Mouse (Mus musculus) MEL (cell line): Measurements from ENCODE around the gene Trim39. TPM values are rescaled to one million over a fixed set of nuclear protein-coding genes. Genes with fewer than 3 reads are reported as not detected.

ENCODE experiments used
- DNase-seq: peaks from one replicate; pipeline ENCODE4 v3.0.0; 2011; ENCODE audit warnings: low read depth, low spot score
- H3K27ac ChIP-seq: 2 replicates; pipeline ENCODE4 v1.5.1; 2012; ENCODE audit warnings: low read depth, mild to moderate bottlenecking, control low read depth, low read length, moderate library complexity; ENCODE audit not compliant: control insufficient read depth
- H3K27me3 ChIP-seq, 2 experiments: fragments of 150-350 bp in 1 of 2; sonication (generic) in 1 of 2; 2 replicates each; pipeline ENCODE4 v1.6.1; 2012; ENCODE audit warnings: low read length in 2 of 2, mild to moderate bottlenecking in 2 of 2, improper control_type of control experiment in 1 of 2, moderate library complexity in 1 of 2; ENCODE audit not compliant: insufficient read depth in 2 of 2, control insufficient read depth in 1 of 2
- H3K36me3 ChIP-seq, 2 experiments: 2 replicates each; pipeline ENCODE4 v1.6.1; 2012 to 2014; ENCODE audit warnings: low read length in 2 of 2, improper control_type of control experiment in 1 of 2, inconsistent platforms in 1 of 2, mild to moderate bottlenecking in 1 of 2; ENCODE audit not compliant: insufficient read depth in 2 of 2, control insufficient read depth in 1 of 2
- H3K4me1 ChIP-seq, 2 experiments: fragments of 150-350 bp in 1 of 2; sonication (generic) in 1 of 2; 2 replicates each; pipeline ENCODE4 v1.6.1; 2012; ENCODE audit warnings: low read length in 2 of 2, improper control_type of control experiment in 1 of 2, mild to moderate bottlenecking in 1 of 2; ENCODE audit not compliant: insufficient read depth in 2 of 2, control insufficient read depth in 1 of 2
- H3K4me3 ChIP-seq, 2 experiments: fragments of 150-350 bp in 1 of 2; sonication (generic) in 1 of 2; 2 replicates each; pipeline ENCODE4 v1.5.1; 2012; ENCODE audit warnings: low read depth in 2 of 2, low read length in 2 of 2, mild to moderate bottlenecking in 2 of 2, moderate library complexity in 2 of 2, control low read depth in 1 of 2, improper control_type of control experiment in 1 of 2; ENCODE audit not compliant: control insufficient read depth in 1 of 2, insufficient read depth in 1 of 2
- H3K79me2 ChIP-seq: 2 replicates; pipeline ENCODE4 v1.6.1; 2012; ENCODE audit warnings: mild to moderate bottlenecking, low read length, moderate library complexity; ENCODE audit not compliant: control insufficient read depth, poor library complexity, insufficient read depth
- H3K9ac ChIP-seq: 2 replicates; pipeline ENCODE4 v1.6.1; 2012; ENCODE audit warnings: low read depth, mild to moderate bottlenecking, control low read depth, low read length, moderate library complexity; ENCODE audit not compliant: control insufficient read depth, poor library complexity, severe bottlenecking
- H3K9me3 ChIP-seq: fragments of 150-350 bp; sonication (generic); replicated peaks from 2 replicates; pipeline ENCODE4 v1.6.1; 2012; ENCODE audit warnings: mild to moderate bottlenecking, low read length, improper control_type of control experiment, moderate library complexity; ENCODE audit not compliant: insufficient read depth
- BHLHE40 ChIP-seq: IDR thresholded peaks from 2 replicates; pipeline ENCODE4 v1.6.1; 2012; ENCODE audit warnings: low read depth, mild to moderate bottlenecking, inconsistent platforms, low read length, improper control_type of control experiment, borderline replicate concordance
- E2F4 ChIP-seq: IDR thresholded peaks from 2 replicates; pipeline ENCODE4 v1.6.1; 2011; ENCODE audit warnings: low read depth, low read length, improper control_type of control experiment, borderline replicate concordance
- ELF1 ChIP-seq: IDR thresholded peaks from 2 replicates; pipeline ENCODE4 v1.6.1; 2014; ENCODE audit warnings: low read depth, mild to moderate bottlenecking, inconsistent platforms, low read length, improper control_type of control experiment, moderate library complexity
- EP300 ChIP-seq, 2 experiments: IDR thresholded peaks; 2 replicates each; pipeline ENCODE4 v1.6.1; 2011; ENCODE audit warnings: improper control_type of control experiment in 2 of 2, low read length in 2 of 2, low read depth in 1 of 2, mild to moderate bottlenecking in 1 of 2
- GATA1 ChIP-seq: IDR thresholded peaks from 2 replicates; pipeline ENCODE4 v1.6.1; 2011; ENCODE audit warnings: low read depth, low read length, improper control_type of control experiment
- HCFC1 ChIP-seq: IDR thresholded peaks from 2 replicates; pipeline ENCODE4 v1.6.1; 2012; ENCODE audit warnings: low read depth, mild to moderate bottlenecking, inconsistent platforms, low read length, improper control_type of control experiment, moderate library complexity
- JUND ChIP-seq: IDR thresholded peaks from 2 replicates; pipeline ENCODE4 v1.6.1; 2011; ENCODE audit warnings: low read depth, mild to moderate bottlenecking, improper control_type of control experiment, low read length
- MAX ChIP-seq: IDR thresholded peaks from 2 replicates; pipeline ENCODE4 v1.6.1; 2011; ENCODE audit warnings: low read length, improper control_type of control experiment
- MXI1 ChIP-seq: IDR thresholded peaks from 2 replicates; pipeline ENCODE4 v1.6.1; 2011; ENCODE audit warnings: mild to moderate bottlenecking, low read depth, low read length, improper control_type of control experiment
- RAD21 ChIP-seq: IDR thresholded peaks from 2 replicates; pipeline ENCODE4 v1.6.1; 2011; ENCODE audit warnings: mild to moderate bottlenecking, low read depth, low read length, improper control_type of control experiment
- RCOR1 ChIP-seq: IDR thresholded peaks from 2 replicates; pipeline ENCODE4 v1.6.1; 2012; ENCODE audit warnings: low read depth, mild to moderate bottlenecking, inconsistent platforms, low read length, improper control_type of control experiment
- SIN3A ChIP-seq: IDR thresholded peaks from 2 replicates; pipeline ENCODE4 v1.6.1; 2012; ENCODE audit warnings: low read length, improper control_type of control experiment, inconsistent platforms
- TAL1 ChIP-seq: IDR thresholded peaks from 2 replicates; pipeline ENCODE4 v1.6.1; 2012; ENCODE audit warnings: mild to moderate bottlenecking, inconsistent platforms, low read length, moderate library complexity, mixed read lengths
- TBP ChIP-seq: IDR thresholded peaks from 2 replicates; pipeline ENCODE4 v1.8.0; 2011; ENCODE audit warnings: low read depth, low read length, improper control_type of control experiment
- UBTF ChIP-seq: IDR thresholded peaks from 2 replicates; pipeline ENCODE4 v1.6.1; 2012; ENCODE audit warnings: low read depth, mild to moderate bottlenecking, inconsistent platforms, low read length, improper control_type of control experiment, moderate library complexity, borderline replicate concordance; ENCODE audit not compliant: insufficient read depth
- USF1 ChIP-seq: IDR thresholded peaks from 2 replicates; pipeline ENCODE4 v1.6.1; 2014; ENCODE audit warnings: low read depth, mild to moderate bottlenecking, inconsistent platforms, low read length, improper control_type of control experiment, moderate library complexity
- USF2 ChIP-seq, 2 experiments: IDR thresholded peaks; 2 replicates each; pipeline ENCODE4 v1.6.1; 2011 to 2012; ENCODE audit warnings: improper control_type of control experiment in 2 of 2, low read length in 2 of 2, borderline replicate concordance in 1 of 2, inconsistent platforms in 1 of 2, low read depth in 1 of 2, mild to moderate bottlenecking in 1 of 2; ENCODE audit not compliant: insufficient read depth in 1 of 2
- ZC3H11A ChIP-seq: IDR thresholded peaks from 2 replicates; pipeline ENCODE4 v1.6.1; 2012; ENCODE audit warnings: low read depth, mild to moderate bottlenecking, inconsistent platforms, low read length, improper control_type of control experiment
- ZKSCAN1 ChIP-seq: IDR thresholded peaks from 2 replicates; pipeline ENCODE4 v1.6.1; 2012; ENCODE audit warnings: low read depth, mild to moderate bottlenecking, inconsistent platforms, low read length, improper control_type of control experiment, moderate library complexity
- ZMIZ1 ChIP-seq: IDR thresholded peaks from 2 replicates; pipeline ENCODE4 v1.6.1; 2012; ENCODE audit warnings: low read depth, mild to moderate bottlenecking, inconsistent platforms, low read length, improper control_type of control experiment, moderate library complexity
- polyA plus RNA-seq, 2 experiments: library from polyadenylated mRNA; stranded (reverse) in 1 of 2; unstranded in 1 of 2; fragments of >175 nt in 1 of 2; fragments of >200 nt in 1 of 2; gene quantifications; 2 replicates each; pipeline versions ENCODE4 v1.2.1 to v1.2.4; 2012; ENCODE audit warnings: low replicate concordance in 2 of 2, low read depth in 1 of 2; ENCODE audit not compliant: insufficient read length in 2 of 2, insufficient read depth in 1 of 2, missing spikeins in 1 of 2
- total RNA-seq: library from RNA; depleted of rRNA; stranded (reverse); fragments of 300-350 nt; gene quantifications from 2 replicates; pipeline ENCODE4 v1.2.3, GENCODE M21; 2012

Gene Trim39
- total and polyA plus RNA-seq, 3 experiments: 13.5 to 16.0 TPM; not detected in 1

- H3K36me3 ChIP-seq: no peaks in the 10 kb centered on the region
- no peak for TF ChIP-seq SIN3A
- TF ChIP-seq GATA1: no peak
- no peak for TF ChIP-seq RAD21
- no peak for TF ChIP-seq TAL1
- TF ChIP-seq ELF1: no peak
- TF ChIP-seq MAX: no peak
- no peak for TF ChIP-seq ZMIZ1
- no peak for TF ChIP-seq ZC3H11A
- no peak for TF ChIP-seq USF1
- TF ChIP-seq UBTF: no peak
- no peak for TF ChIP-seq EP300 (IDR thresholded peaks at IDR 0.05; ENCODE audit: low read depth in 1 of 2, low read length in 2 of 2)
- H3K79me2 ChIP-seq: no peaks in the 10 kb centered on the region
Measured at GRCm38 (mm10) chr17:36224451-36224850, 47.6 kb downstream of the Trim39 start.

GRCm38 (mm10) chr17:36218594-36219155, 53.4 kb downstream of the Trim39 start:
- no peak overlapping the region for H3K27ac ChIP-seq
- no peaks in the 10 kb centered on the region for H3K36me3 ChIP-seq
- H3K9ac ChIP-seq: no peak overlapping the region
- no peaks in the 10 kb centered on the region for H3K4me1 ChIP-seq
- TF ChIP-seq ZC3H11A (no peak), USF1 (no peak), RCOR1 (no peak), TBP (no peak), JUND (no peak), EP300 (IDR thresholded peaks at IDR 0.05; ENCODE audit: low read depth in 1 of 2, low read length in 2 of 2) (no peak)
- no peak for DNase-seq
- H3K79me2 ChIP-seq: no peaks in the 10 kb centered on the region
- no peaks in the 10 kb centered on the region for H3K9me3 ChIP-seq
- H3K4me3 ChIP-seq: no peak overlapping the region
- peaks cover 25 to 26% of the 10 kb centered on the region in 2 experiments for H3K27me3 ChIP-seq

More at GRCm38 (mm10) chr17:36224451-36224850, 47.6 kb downstream of the Trim39 start:
- no peak overlapping the region for H3K27ac ChIP-seq
- no peaks in the 10 kb centered on the region for H3K9me3 ChIP-seq
- H3K27me3 ChIP-seq: peaks cover 18 to 26% of the 10 kb centered on the region in 2 experiments
- H3K4me3 ChIP-seq: no peak overlapping the region
- H3K4me1 ChIP-seq: no peaks in the 10 kb centered on the region
- DNase-seq: no peak
- no peak overlapping the region for H3K9ac ChIP-seq

GRCm38 (mm10) chr17:36215586-36215985, 56.5 kb downstream of the Trim39 start:
- TF ChIP-seq HCFC1: no peak
- TF ChIP-seq MXI1: no peak
- TF ChIP-seq BHLHE40: no peak
- no peak for TF ChIP-seq USF2 (IDR thresholded peaks at IDR 0.05; ENCODE audit: borderline replicate concordance in 1 of 2, insufficient read depth in 1 of 2, low read depth in 1 of 2, low read length in 2 of 2)
- no peak for TF ChIP-seq SIN3A
- no peak for TF ChIP-seq RAD21
- no peak for TF ChIP-seq ZKSCAN1
- TF ChIP-seq ZC3H11A: no peak
- no peak for TF ChIP-seq E2F4
- Histone ChIP-seq H3K9me3 (no peaks in the 10 kb centered on the region), H3K9ac (no peak overlapping the region), H3K27me3 (peaks cover 19 to 21% of the 10 kb centered on the region in 2 experiments), H3K79me2 (no peaks in the 10 kb centered on the region), H3K27ac (no peak overlapping the region), H3K36me3 (no peaks in the 10 kb centered on the region), H3K4me1 (no peaks in the 10 kb centered on the region), H3K4me3 (no peak overlapping the region)
- DNase-seq: no peak
